Mouse (Mus musculus) hindbrain, embryonic 16.5 days (tissue): ENCODE results near the gene Rtn2. TPM values are rescaled to one million over a fixed set of nuclear protein-coding genes. Genes with fewer than 3 reads are reported as not detected.

Experiments used
- ATAC-seq: fragments of 200-750 bp; cut with Nextera tagmentation; 2 replicates; pipeline ENCODE4 v1.8.0; 2017; ENCODE audit warnings: moderate TSS enrichment, moderate library complexity
- H3K27ac ChIP-seq: fragments of 300-500 bp; sonication (generic); 2 replicates; pipeline ENCODE4 v1.5.1; 2014; ENCODE audit warnings: low read depth, mild to moderate bottlenecking, control low read depth, low read length, moderate library complexity
- H3K27me3 ChIP-seq: fragments of 300-500 bp; sonication (generic); replicated peaks from 2 replicates; pipeline ENCODE4 v1.6.1; 2014; ENCODE audit warnings: low read length; ENCODE audit not compliant: control insufficient read depth, insufficient read depth
- H3K36me3 ChIP-seq: fragments of 300-500 bp; sonication (generic); 2 replicates; pipeline ENCODE4 v1.6.1; 2014; ENCODE audit warnings: mild to moderate bottlenecking, low read length, moderate library complexity, mixed read lengths; ENCODE audit not compliant: control insufficient read depth, insufficient read depth
- H3K4me1 ChIP-seq: fragments of 300-500 bp; sonication (generic); 2 replicates; pipeline ENCODE4 v1.6.1; 2014; ENCODE audit warnings: low read depth, low read length; ENCODE audit not compliant: control insufficient read depth, insufficient read depth
- H3K4me2 ChIP-seq: fragments of 300-500 bp; sonication (generic); 2 replicates; pipeline ENCODE4 v1.6.1; 2014; ENCODE audit warnings: mild to moderate bottlenecking, low read length, control low read depth, moderate library complexity
- H3K4me3 ChIP-seq: fragments of 300-500 bp; sonication (generic); 2 replicates; pipeline ENCODE4 v1.5.1; 2014; ENCODE audit warnings: mild to moderate bottlenecking, low read length, control low read depth, moderate library complexity
- H3K9ac ChIP-seq: fragments of 300-500 bp; sonication (generic); 2 replicates; pipeline ENCODE4 v1.6.1; 2014; ENCODE audit warnings: low read depth, mild to moderate bottlenecking, control low read depth, low read length, moderate library complexity
- H3K9me3 ChIP-seq: fragments of 300-500 bp; sonication (generic); 2 replicates; pipeline ENCODE4 v1.6.1; 2014; ENCODE audit warnings: mild to moderate bottlenecking, low read length, moderate library complexity; ENCODE audit not compliant: control insufficient read depth
- WGBS: fragments of 180-500 bp; shearing (Covaris S2); extraction: QIAGEN DNeasy Blood & Tissue Kit; methylation state at CpG from one replicate; pipeline ENCODE4 v1.1.7; 2014; 5-methylcytosine and 5-hydroxymethylcytosine counted together
- polyA plus RNA-seq: library from polyadenylated mRNA; unstranded; fragments of >200 nt; fragmentation: Nextera tagmentation; extraction: Ambion mirVana; gene quantifications from 2 replicates; pipeline ENCODE4 v1.2.1, GENCODE M21; 2015

The Rtn2 gene
- polyA plus RNA-seq, 1 experiment from 2014 or later = 126 TPM

DNA sequence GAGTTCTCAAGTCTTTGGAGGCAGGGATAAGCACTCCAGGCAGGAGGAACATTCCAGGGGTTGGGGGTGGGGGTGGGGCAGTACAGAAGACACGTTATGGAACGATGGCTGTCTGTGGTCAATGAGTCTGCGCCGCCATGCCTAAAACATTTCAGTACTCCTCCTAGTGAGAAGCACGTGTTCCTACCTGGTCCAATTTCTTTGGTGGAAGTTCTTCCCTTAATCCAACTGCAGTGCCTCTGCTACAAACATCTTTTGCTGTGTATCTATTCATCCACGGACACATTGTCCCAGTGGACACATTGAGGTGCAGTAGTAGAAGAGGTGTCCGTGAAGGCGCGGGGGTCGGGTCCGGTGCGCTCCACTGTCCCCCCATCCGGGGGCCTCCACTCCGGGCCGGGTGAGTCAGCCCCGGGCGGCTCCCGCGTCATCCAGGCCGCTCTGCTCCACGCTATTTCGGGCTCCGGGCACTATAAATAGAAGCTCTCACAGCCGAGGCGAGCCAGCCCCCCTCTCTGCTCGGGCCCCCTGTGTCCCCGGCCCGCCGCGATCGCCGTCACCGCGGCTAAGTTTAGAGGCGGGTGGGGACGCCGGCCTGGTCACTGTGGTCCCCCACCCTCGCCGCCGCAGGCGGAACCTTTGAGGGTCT, 59.5 kb downstream of the Rtn2 start:
- under 1% methylated on average over 32 of the region's 41 CpGs for WGBS

DNA sequence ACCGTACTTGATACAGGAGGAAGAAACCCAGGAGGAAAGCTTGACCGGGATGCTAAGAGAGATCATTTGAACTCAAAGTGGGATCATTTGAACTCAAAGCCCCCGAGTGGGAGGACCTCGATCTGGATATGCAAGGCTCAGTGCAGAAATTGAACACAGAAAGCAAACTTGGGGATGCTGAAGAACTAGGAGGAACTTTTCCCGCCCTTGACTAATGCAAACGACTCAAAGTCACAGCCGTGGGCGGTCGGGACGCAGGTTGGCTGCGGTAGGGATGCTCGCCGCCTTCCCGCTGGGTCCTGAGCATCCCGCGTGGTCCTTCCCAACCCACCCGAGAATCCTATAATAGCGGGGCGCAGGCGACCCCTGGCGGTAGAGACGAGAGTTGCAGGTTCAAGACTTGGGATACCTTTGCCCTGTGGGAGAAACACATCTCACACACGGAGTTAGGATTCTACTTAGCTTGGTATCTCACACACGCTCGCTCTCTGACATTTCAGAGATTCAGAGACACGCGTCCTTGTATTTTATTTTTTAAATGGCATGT, 60.1 kb downstream of the Rtn2 start:
- peak overlapping the region; percentile 99 for H3K4me2 ChIP-seq
- under 1% methylated on average over 27 of the region's 27 CpGs for WGBS
- peak overlapping the region; percentile 57 for H3K4me3 ChIP-seq
- H3K27ac ChIP-seq = no peak overlapping the region
- H3K9me3 ChIP-seq = no peaks in the 10 kb centered on the region
- H3K9ac ChIP-seq = peak overlapping the region; percentile 73
- peaks cover 28% of the 10 kb centered on the region for H3K4me1 ChIP-seq
- no peaks in the 10 kb centered on the region for H3K36me3 ChIP-seq
- H3K27me3 ChIP-seq = peaks cover 10% of the 10 kb centered on the region
- peak; percentile 15 for ATAC-seq

More for the DNA sequence above, 59.5 kb downstream of the Rtn2 start:
- Histone ChIP-seq H3K4me3 (peak overlapping the region; percentile 57), H3K36me3 (no peaks in the 10 kb centered on the region), H3K27ac (no peak overlapping the region), H3K4me2 (peak overlapping the region; percentile 99), H3K9me3 (no peaks in the 10 kb centered on the region), H3K9ac (peak overlapping the region; percentile 73), H3K27me3 (peaks cover 10% of the 10 kb centered on the region), H3K4me1 (peaks cover 28% of the 10 kb centered on the region)
- no peak for ATAC-seq

DNA sequence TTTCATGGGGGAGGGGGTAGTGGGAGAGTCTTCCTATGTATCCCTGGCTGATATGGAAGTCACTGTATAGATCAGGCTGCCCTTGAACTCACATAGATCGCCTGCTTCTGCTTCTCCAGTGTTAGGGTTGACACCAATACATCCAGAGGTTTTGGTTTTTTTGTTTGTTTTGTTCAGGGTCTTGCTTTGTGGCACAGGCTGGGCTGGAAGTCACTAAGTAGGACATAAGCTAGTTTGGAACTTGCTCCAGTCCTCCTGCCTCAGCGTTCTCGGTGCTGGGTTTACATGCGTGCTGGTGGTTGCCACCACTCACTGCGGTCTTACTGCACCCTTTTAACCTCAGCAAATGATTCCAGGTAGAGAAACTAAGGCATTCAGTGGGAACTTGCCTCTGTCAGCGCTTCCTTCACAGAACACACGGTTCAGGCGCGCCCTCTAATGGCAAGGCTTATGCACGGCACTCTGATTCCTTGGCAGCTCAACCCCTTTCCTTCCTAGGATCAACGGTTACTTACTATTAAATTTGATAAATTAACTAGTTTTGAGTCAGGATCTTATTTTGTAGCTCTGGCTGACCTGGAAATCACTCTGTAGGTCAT, 60.9 kb downstream of the Rtn2 start:
- H3K36me3 ChIP-seq = peaks cover 1% of the 10 kb centered on the region
- 1% methylated on average over 11 of the region's 11 CpGs for WGBS
- no peak overlapping the region for H3K9ac ChIP-seq
- no peak overlapping the region for H3K27ac ChIP-seq
- H3K9me3 ChIP-seq = no peaks in the 10 kb centered on the region
- no peak for ATAC-seq
- H3K4me2 ChIP-seq = peak overlapping the region; percentile 37
- H3K4me3 ChIP-seq = peak overlapping the region; percentile 3; the same call in 1 of the 2 replicates
- H3K4me1 ChIP-seq = peaks cover 28% of the 10 kb centered on the region
- H3K27me3 ChIP-seq = peaks cover 10% of the 10 kb centered on the region

DNA sequence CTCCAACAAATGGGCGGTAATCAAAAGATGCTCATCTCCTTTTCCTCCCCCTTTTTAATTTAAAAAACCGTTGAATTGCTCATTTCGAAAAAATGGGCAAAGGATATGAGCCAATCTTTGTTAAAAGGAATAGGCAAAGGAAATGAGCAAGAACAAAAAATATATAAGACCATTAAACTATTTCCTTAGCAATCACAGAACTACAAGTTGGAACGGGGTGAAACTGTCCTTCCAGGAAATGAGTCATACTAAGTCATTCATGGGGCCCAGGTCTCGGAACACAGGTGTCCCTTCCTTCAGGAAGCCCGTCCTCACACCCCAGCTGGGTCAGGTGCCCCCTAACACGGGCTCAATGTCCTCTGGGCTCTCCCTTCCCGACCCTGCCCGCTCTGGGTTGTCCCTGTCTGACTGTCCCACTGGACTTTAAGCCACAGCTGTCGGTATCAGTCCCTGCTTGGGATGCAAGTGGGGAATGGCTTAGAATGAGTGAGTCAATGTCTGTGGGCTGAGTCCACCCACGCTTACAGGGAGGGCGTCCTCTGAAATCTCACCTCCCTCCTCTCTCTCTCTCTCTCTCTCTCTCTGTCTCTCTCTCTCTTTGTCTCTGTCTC, 61.9 kb downstream of the Rtn2 start, which contains the start of gene Ercc1:
Gene Ercc1 (plus strand): TSS at position 542 of the 611 bp plus-strand sequence.
- Histone ChIP-seq H3K4me2 (peak within 1 kb of the TSS; percentile 91), H3K9ac (peak within 1 kb of the TSS; percentile 92), H3K27me3 (peaks cover 10% of the 10 kb centered on the region), H3K9me3 (no peaks in the 10 kb centered on the region), H3K4me1 (peaks cover 28% of the 10 kb centered on the region), H3K27ac (peak within 1 kb of the TSS; percentile 90), H3K36me3 (peaks cover 9% of the 10 kb centered on the region), H3K4me3 (peak within 1 kb of the TSS; percentile 82)
- ATAC-seq = peak; percentile 3
- WGBS = 25% methylated on average over 12 of the region's 12 CpGs

DNA sequence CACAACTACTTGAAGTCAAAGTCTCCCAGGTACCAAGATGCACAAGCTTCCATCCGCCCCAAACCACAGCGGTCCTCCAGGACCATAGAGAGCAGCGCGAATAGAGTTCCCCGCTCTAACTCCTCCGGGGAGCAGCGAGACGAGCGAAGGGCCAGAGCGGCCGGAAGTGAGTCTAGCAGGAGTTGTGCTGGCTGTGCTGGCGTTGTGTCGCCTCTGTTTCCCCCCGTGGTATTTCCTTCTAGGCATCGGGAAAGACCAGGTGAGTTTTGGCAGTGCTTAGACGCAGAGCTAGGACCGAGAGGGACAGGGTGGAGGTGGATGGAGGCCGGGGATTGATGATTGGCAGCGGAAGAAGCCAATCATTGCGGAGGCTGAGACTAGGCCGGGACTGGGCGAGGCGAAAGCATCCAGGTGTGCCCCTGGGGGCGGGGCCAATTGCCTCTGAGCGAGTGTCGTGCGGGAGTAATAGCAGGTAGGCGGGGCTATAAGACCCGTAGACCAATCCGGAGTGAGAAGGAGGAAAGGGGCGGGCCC, 62.6 kb downstream of the Rtn2 start:
- no peaks in the 10 kb centered on the region for H3K9me3 ChIP-seq
- WGBS = under 1% methylated on average over 31 of the region's 31 CpGs

More for the DNA sequence above, 62.6 kb downstream of the Rtn2 start:
- Histone ChIP-seq H3K4me1 (peaks cover 28% of the 10 kb centered on the region), H3K27ac (peak overlapping the region; percentile 90), H3K36me3 (peaks cover 10% of the 10 kb centered on the region), H3K27me3 (peaks cover 10% of the 10 kb centered on the region), H3K4me2 (peak overlapping the region; percentile 91), H3K4me3 (peak overlapping the region; percentile 82), H3K9ac (peak overlapping the region; percentile 92)
- ATAC-seq = peak; percentile 95

Other genes starting within 250 kb of the Rtn2 start
- gene Rsph6a, start 227.9 kb upstream of the Rtn2 start, polyA plus RNA-seq = 0.17 and 0.40 TPM in 2 replicates
- gene Dmwd, start 206.4 kb upstream of the Rtn2 start, polyA plus RNA-seq = 29.1 and 30.0 TPM in 2 replicates
- gene Dmpk, start 198.8 kb upstream of the Rtn2 start, polyA plus RNA-seq = 8.0 and 12.3 TPM in 2 replicates
- 1.9 and 2.9 TPM in 2 replicates for gene Six5, start 188.0 kb upstream of the Rtn2 start, polyA plus RNA-seq
- gene Gm4969, start 164.3 kb upstream of the Rtn2 start, polyA plus RNA-seq = 7.0 and 8.8 TPM in 2 replicates
- gene Fbxo46, start 162.8 kb upstream of the Rtn2 start, polyA plus RNA-seq = 16.4 and 17.7 TPM in 2 replicates
- gene Qpctl, start 133.3 kb upstream of the Rtn2 start, polyA plus RNA-seq = 24.0 and 26.3 TPM in 2 replicates
- 107 and 110 TPM in 2 replicates for gene Snrpd2, start 132.9 kb upstream of the Rtn2 start, polyA plus RNA-seq
- 2.0 and 2.9 TPM in 2 replicates for gene Gipr, start 116.5 kb upstream of the Rtn2 start, polyA plus RNA-seq
- 9.4 and 12.3 TPM in 2 replicates for gene Eml2, start 106.2 kb upstream of the Rtn2 start, polyA plus RNA-seq
- 3.1 and 4.4 TPM in 2 replicates for gene Gpr4, start 70.1 kb upstream of the Rtn2 start, polyA plus RNA-seq
- gene Opa3, start 54.3 kb upstream of the Rtn2 start, polyA plus RNA-seq = 39.9 and 41.5 TPM in 2 replicates
- 39.9 and 42.9 TPM in 2 replicates for gene Vasp, start 10.8 kb upstream of the Rtn2 start, polyA plus RNA-seq
- gene Ppm1n, start 2.6 kb upstream of the Rtn2 start, polyA plus RNA-seq = 0.79 and 1.5 TPM in 2 replicates
- gene Fosb, start 27.4 kb downstream of the Rtn2 start, polyA plus RNA-seq = 0.06 and 0.10 TPM in 2 replicates
- 80.6 and 87.2 TPM in 2 replicates for gene Ercc1, start 62.2 kb downstream of the Rtn2 start, polyA plus RNA-seq
- gene Cd3eap, start 76.9 kb downstream of the Rtn2 start, polyA plus RNA-seq = 23.1 and 23.6 TPM in 2 replicates
- 1.5 and 1.9 TPM in 2 replicates for gene Ppp1r13l, start 77.1 kb downstream of the Rtn2 start, polyA plus RNA-seq
- gene Ercc2, start 99.4 kb downstream of the Rtn2 start, polyA plus RNA-seq = 22.6 and 25.1 TPM in 2 replicates
- 2.2 and 2.5 TPM in 2 replicates for gene Klc3, start 121.5 kb downstream of the Rtn2 start, polyA plus RNA-seq
- gene Ckm, start 122.2 kb downstream of the Rtn2 start, polyA plus RNA-seq = 0.64 and 47.3 TPM in 2 replicates
- 13.5 and 15.9 TPM in 2 replicates for gene Mark4, start 176.2 kb downstream of the Rtn2 start, polyA plus RNA-seq
- gene Exoc3l2, start 180.7 kb downstream of the Rtn2 start, polyA plus RNA-seq = 0.97 and 1.5 TPM in 2 replicates
- gene Bloc1s3, start 225.7 kb downstream of the Rtn2 start, polyA plus RNA-seq = 3.5 and 4.2 TPM in 2 replicates
- gene Trappc6a, start 225.8 kb downstream of the Rtn2 start, polyA plus RNA-seq = 36.3 and 37.1 TPM in 2 replicates
- gene Nkpd1, start 235.2 kb downstream of the Rtn2 start, polyA plus RNA-seq = 0.99 and 2.3 TPM in 2 replicates